Mouse (Mus musculus) brain, embryonic 14.5 days (tissue): Measurements from ENCODE around the gene Cntfr.

ENCODE experiments used
- CTCF ChIP-seq: fragments of 200-500 bp; IDR thresholded peaks from 2 replicates; pipeline ENCODE4 v1.5.1; 2012; ENCODE audit warnings: inconsistent platforms, mild to moderate bottlenecking, moderate library complexity, borderline replicate concordance; ENCODE audit not compliant: insufficient read depth, insufficient read length; ENCODE audit errors: extremely low read depth
- POLR2A ChIP-seq: fragments of 200-500 bp; IDR thresholded peaks from 2 replicates; pipeline ENCODE4 v1.6.1; 2012; ENCODE audit warnings: mild to moderate bottlenecking, inconsistent platforms, borderline replicate concordance; ENCODE audit not compliant: poor library complexity, insufficient read depth, insufficient read length, severe bottlenecking; ENCODE audit errors: extremely low read depth

DNA sequence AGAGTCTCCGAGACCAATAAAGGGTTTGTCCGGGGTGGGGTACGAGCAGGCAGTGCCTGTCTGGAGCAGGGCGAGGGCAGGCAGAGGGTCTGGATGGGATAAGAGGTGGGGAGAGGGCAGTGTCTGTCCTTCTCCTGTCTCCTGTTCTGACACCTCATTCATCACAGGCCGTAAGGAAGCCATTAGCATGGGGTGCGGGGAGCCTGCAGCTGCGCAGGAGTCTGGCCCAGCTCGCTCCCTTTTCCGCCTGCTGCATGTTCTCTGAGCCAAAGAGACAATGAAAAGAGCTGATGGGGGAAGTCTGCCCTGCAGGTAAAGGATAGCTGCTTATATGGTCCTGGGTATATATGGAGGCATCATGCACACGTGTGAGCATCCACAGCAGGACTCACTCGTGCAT lies 34.2 kb downstream of the Cntfr start:
- TF ChIP-seq CTCF (no peak), POLR2A (no peak)
